Mouse (Mus musculus): ENCODE results near the gene Marc2. TPM values are rescaled to one million over a fixed set of nuclear protein-coding genes. Genes with fewer than 3 reads are reported as not detected.

The Marc2 gene
- 81.0 TPM for polyA plus RNA-seq (2017; shearing (Covaris generic))

DNA sequence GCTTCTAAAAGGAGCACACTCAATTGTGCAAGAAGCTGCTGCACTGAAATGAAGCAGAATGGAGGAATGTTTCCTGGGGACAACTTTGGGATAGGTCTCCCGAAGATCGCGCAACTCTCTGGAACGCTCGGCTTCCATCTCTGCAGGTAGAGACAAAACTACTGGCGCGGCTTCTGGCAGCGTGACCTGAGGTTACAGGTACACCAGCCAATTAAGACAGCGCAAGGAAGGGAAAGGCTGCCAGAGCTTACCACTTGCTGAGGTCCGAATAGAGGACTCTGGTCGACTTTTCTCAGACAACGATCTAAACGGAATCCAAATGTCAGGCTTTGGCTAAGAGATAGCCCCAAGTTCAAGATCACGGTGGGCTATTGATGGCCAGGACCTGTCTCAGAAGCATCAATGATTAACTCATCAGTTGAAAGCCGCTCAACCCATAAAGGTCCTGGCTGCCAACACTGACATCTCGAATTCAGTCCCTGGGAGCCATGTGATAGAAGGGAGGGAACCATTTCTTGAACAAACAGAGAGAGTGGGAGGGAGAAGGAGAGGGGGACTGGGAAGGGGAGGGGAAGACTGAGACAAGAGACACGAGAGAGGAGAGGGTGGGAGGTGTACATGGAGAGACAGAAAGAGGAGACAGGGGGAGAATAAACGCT is at the start of gene Marc2:
Marc2 (minus strand) TSS at position 360 of the 659 bp plus-strand sequence.

DNA sequence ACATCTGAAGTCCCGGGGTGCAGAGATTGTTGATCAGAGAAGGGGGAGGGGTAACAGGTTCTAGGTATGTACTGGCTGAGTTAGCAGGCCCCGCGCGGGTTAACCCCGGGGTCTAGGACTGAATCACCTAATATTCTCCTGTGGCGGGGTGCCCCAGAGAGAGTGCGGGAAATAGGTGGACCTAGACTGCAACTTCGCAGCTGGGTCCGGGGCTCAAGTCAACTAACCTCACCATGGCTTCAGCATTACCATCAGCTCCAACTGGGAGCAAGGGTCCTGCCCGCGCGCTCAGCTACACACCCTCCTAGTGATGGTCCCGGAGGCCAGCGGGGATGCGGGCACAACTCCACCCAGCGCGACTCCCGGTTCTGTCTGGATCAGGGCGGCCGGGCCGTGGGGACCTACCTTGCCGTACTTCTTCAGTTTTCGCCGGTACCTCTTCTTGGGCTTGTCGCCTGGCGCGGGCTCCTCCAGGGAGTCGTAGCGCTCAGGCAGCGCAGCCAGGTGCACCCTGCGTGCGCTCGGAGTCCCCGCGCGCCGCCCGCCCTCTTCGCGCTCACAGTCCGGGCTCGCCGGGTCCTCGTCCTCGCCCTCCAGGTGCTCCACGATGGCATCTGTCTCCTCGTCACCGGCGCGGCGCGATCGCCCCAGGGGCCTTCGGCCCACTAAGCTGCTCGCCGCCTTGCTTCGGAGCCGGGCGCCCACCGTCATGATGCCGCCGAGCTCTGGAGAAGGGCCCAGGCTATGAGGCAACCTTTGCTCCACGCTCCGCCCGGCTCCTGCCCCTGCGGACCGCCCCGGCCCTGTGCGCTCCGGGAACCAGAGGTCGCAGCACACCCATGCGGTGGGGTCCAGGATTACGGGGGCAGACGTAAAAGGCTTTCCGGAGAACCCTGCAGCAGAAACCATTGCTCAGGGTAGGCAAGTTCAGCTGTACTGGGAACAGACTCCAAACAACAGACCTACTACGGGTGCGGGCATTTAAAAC is 36.3 kb upstream of the Marc2 start, which contains the start of gene C130074G19Rik:
C130074G19Rik (minus strand) TSS at position 938 of the 988 bp plus-strand sequence.

DNA sequence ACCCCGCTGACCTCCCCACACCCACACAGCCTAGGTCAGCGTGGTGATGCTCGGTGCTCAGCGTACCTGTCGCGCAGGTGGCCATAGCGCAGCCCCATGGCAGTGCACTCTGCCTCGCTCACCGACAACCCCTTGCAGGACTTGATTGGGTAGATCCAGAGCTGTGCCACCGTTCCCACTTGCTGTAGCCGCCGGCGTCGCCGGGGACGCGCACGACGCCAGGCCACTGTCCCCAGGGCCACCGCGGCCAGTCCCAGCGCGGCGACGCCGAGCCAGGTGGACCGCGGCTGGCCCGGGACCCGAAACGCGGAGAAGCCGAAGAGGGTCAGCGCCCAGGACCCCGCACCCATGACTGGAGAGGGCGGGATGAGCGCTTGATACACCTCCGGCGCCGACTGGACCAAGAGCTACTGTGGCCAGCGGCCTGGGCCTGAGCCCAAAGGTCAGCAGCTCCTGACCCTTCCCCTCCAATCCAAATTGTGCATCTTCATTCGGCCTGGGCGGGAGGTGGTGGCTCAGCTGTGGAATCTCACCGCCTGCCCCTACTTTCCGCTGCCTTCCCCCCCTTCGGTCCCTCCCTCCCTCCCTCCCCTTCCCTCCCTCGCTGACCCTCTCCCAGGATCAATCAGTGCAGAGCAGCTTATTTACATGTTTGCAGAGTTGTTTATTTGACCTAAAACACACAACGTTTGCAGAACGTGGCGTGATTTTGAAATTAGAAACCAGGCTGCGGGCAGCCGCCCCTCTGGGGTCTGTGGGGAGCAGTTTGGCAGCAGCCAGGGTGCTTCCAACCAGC is 35.3 kb downstream of the Marc2 start, which contains the start of gene Marc1:
Marc1 (minus strand) TSS at position 534 of the 796 bp plus-strand sequence.

Other genes with a start within 250 kb of the Marc2 start
- not detected for gene Hlx, start 113.8 kb downstream of the Marc2 start, polyA plus RNA-seq (2017; shearing (Covaris generic))
- not detected for gene Marc1, start 35.1 kb downstream of the Marc2 start, polyA plus RNA-seq (2017; shearing (Covaris generic))
- gene C130074G19Rik, start 36.8 kb upstream of the Marc2 start, polyA plus RNA-seq (2017; shearing (Covaris generic)): not detected
- not detected for gene Mark1, start 153.1 kb upstream of the Marc2 start, polyA plus RNA-seq (2017; shearing (Covaris generic))

Data from inflammation-experienced regulatory T-cells, adult 16 weeks (primary cell).